Mouse (Mus musculus) forebrain, embryonic 15.5 days (tissue): ENCODE results near the gene Nod1. TPM values are rescaled to one million over a fixed set of nuclear protein-coding genes. Genes with fewer than 3 reads are reported as not detected.

Experiments
- ATAC-seq: fragments of 200-750 bp; cut with Nextera tagmentation; replicated peaks from 2 replicates; pipeline ENCODE4 v1.8.0; 2017; ENCODE audit warnings: mild to moderate bottlenecking, moderate TSS enrichment, moderate library complexity
- H3K27ac ChIP-seq: fragments of 300-500 bp; sonication (generic); replicated peaks from 2 replicates; pipeline ENCODE4 v1.5.1; 2015; ENCODE audit warnings: mild to moderate bottlenecking, inconsistent platforms
- H3K27me3 ChIP-seq: fragments of 300-500 bp; sonication (generic); 2 replicates; pipeline ENCODE4 v1.6.1; 2015; ENCODE audit warnings: inconsistent platforms
- H3K36me3 ChIP-seq: fragments of 300-500 bp; sonication (generic); 2 replicates; pipeline ENCODE4 v1.6.1; 2015; ENCODE audit warnings: mild to moderate bottlenecking, inconsistent platforms
- H3K4me1 ChIP-seq: fragments of 300-500 bp; sonication (generic); 2 replicates; pipeline ENCODE4 v1.6.1; 2015; ENCODE audit warnings: inconsistent platforms
- H3K4me2 ChIP-seq: fragments of 300-500 bp; sonication (generic); replicated peaks from 2 replicates; pipeline ENCODE4 v1.6.1; 2015; ENCODE audit warnings: mild to moderate bottlenecking, inconsistent platforms
- H3K4me3 ChIP-seq: fragments of 300-500 bp; sonication (generic); 2 replicates; pipeline ENCODE4 v1.5.1; 2015; ENCODE audit warnings: mild to moderate bottlenecking, inconsistent platforms
- H3K9ac ChIP-seq: fragments of 300-500 bp; sonication (generic); replicated peaks from 2 replicates; pipeline ENCODE4 v1.6.1; 2015; ENCODE audit warnings: mild to moderate bottlenecking, inconsistent platforms
- H3K9me3 ChIP-seq: fragments of 300-500 bp; sonication (generic); 2 replicates; pipeline ENCODE4 v1.6.1; 2016; ENCODE audit warnings: inconsistent platforms
- WGBS: fragments of 180-500 bp; shearing (Covaris S2); methylation state at CpG from one replicate; pipeline ENCODE4 v1.1.7; 2015; ENCODE audit warnings: mixed read lengths; 5-methylcytosine and 5-hydroxymethylcytosine counted together
- polyA plus RNA-seq: library from polyadenylated mRNA; unstranded; fragments of >200 nt; fragmentation: Nextera tagmentation; extraction: Ambion mirVana; gene quantifications from 2 replicates; pipeline ENCODE4 v1.2.1, GENCODE M21; 2015

The Nod1 gene
- polyA plus RNA-seq, 1 experiment from 2014 or later, result 1.9 TPM

- Histone ChIP-seq H3K4me1 (no peaks in the 10 kb centered on the region), H3K27me3 (no peaks in the 10 kb centered on the region), H3K36me3 (no peaks in the 10 kb centered on the region), H3K9me3 (no peaks in the 10 kb centered on the region), H3K4me2 (no peak overlapping the region), H3K4me3 (no peak overlapping the region), H3K27ac (no peak overlapping the region), H3K9ac (no peak overlapping the region)
- WGBS, result 94% methylated on average over 3 of the region's 3 CpGs
- no peak for ATAC-seq
These were observed 19.9 kb downstream of the Nod1 start for GRCm38 (mm10) chr6:54952542-54952941.

- Histone ChIP-seq H3K27me3 (0 out of 2 replicates have a peak, but pooled peaks cover 4% of the 10 kb centered on the region), H3K4me3 (no peak overlapping the region), H3K4me2 (no peak overlapping the region), H3K9me3 (no peaks in the 10 kb centered on the region), H3K9ac (no peak overlapping the region), H3K27ac (no peak overlapping the region), H3K36me3 (no peaks in the 10 kb centered on the region), H3K4me1 (no peaks in the 10 kb centered on the region)
- 86% methylated on average over 5 of the region's 5 CpGs for WGBS
- ATAC-seq, result no peak
These were observed 23.7 kb downstream of the Nod1 start for GRCm38 (mm10) chr6:54948682-54949081.

- H3K9ac ChIP-seq, result no peak overlapping the region
- no peaks in the 10 kb centered on the region for H3K4me1 ChIP-seq
- WGBS, result 70% methylated on average over 4 of the region's 4 CpGs
- no peak for ATAC-seq
- H3K27ac ChIP-seq, result no peak overlapping the region
- no peak overlapping the region for H3K4me3 ChIP-seq
- H3K9me3 ChIP-seq, result no peaks in the 10 kb centered on the region
- no peaks in the 10 kb centered on the region for H3K36me3 ChIP-seq
- H3K27me3 ChIP-seq, result 0 out of 2 replicates have a peak, but pooled peaks cover 4% of the 10 kb centered on the region
- no peak overlapping the region for H3K4me2 ChIP-seq
These were observed 26.0 kb downstream of the Nod1 start for GRCm38 (mm10) chr6:54946241-54946953.

- Histone ChIP-seq H3K9ac (no peak overlapping the region), H3K27ac (no peak overlapping the region), H3K4me1 (no peaks in the 10 kb centered on the region), H3K4me3 (no peak overlapping the region), H3K27me3 (0 out of 2 replicates have a peak, but pooled peaks cover 4% of the 10 kb centered on the region), H3K4me2 (no peak overlapping the region), H3K36me3 (no peaks in the 10 kb centered on the region), H3K9me3 (no peaks in the 10 kb centered on the region)
- WGBS, result 88% methylated on average over 16 of the region's 16 CpGs
- ATAC-seq, result no peak
These were observed 27.9 kb downstream of the Nod1 start for GRCm38 (mm10) chr6:54944551-54944950.

GRCm38 (mm10) chr6:54943753-54944152 lies 28.7 kb downstream of the Nod1 start:
- no peak for ATAC-seq

GRCm38 (mm10) chr6:54943292-54943691 lies 29.1 kb downstream of the Nod1 start:
- H3K4me2 ChIP-seq, result no peak overlapping the region
- no peak overlapping the region for H3K9ac ChIP-seq
- H3K4me3 ChIP-seq, result no peak overlapping the region
- no peaks in the 10 kb centered on the region for H3K36me3 ChIP-seq
- H3K4me1 ChIP-seq, result no peaks in the 10 kb centered on the region
- H3K9me3 ChIP-seq, result no peaks in the 10 kb centered on the region
- WGBS, result 78% methylated on average over 16 of the region's 16 CpGs
- 0 out of 2 replicates have a peak, but pooled peaks cover 4% of the 10 kb centered on the region for H3K27me3 ChIP-seq
- no peak for ATAC-seq
- H3K27ac ChIP-seq, result no peak overlapping the region

More at GRCm38 (mm10) chr6:54943753-54944152, 28.7 kb downstream of the Nod1 start:
- H3K9ac ChIP-seq, result no peak overlapping the region
- 0 out of 2 replicates have a peak, but pooled peaks cover 4% of the 10 kb centered on the region for H3K27me3 ChIP-seq
- no peak overlapping the region for H3K4me3 ChIP-seq
- no peak overlapping the region for H3K4me2 ChIP-seq
- 49% methylated on average over 24 of the region's 24 CpGs for WGBS
- H3K9me3 ChIP-seq, result no peaks in the 10 kb centered on the region
- no peaks in the 10 kb centered on the region for H3K36me3 ChIP-seq
- H3K27ac ChIP-seq, result no peak overlapping the region
- no peaks in the 10 kb centered on the region for H3K4me1 ChIP-seq

- H3K4me1 ChIP-seq, result no peaks in the 10 kb centered on the region
- H3K36me3 ChIP-seq, result no peaks in the 10 kb centered on the region
- ATAC-seq, result no peak
- H3K9ac ChIP-seq, result no peak overlapping the region
- no peak overlapping the region for H3K4me3 ChIP-seq
- no peaks in the 10 kb centered on the region for H3K9me3 ChIP-seq
- no peak overlapping the region for H3K4me2 ChIP-seq
- 0 out of 2 replicates have a peak, but pooled peaks cover 4% of the 10 kb centered on the region for H3K27me3 ChIP-seq
- no peak overlapping the region for H3K27ac ChIP-seq
- 90% methylated on average over 6 of the region's 6 CpGs for WGBS
These were observed 31.3 kb downstream of the Nod1 start for GRCm38 (mm10) chr6:54941149-54941548.

- Histone ChIP-seq H3K36me3 (no peaks in the 10 kb centered on the region), H3K4me2 (no peak overlapping the region), H3K27me3 (0 out of 2 replicates have a peak, but pooled peaks cover 4% of the 10 kb centered on the region), H3K27ac (no peak overlapping the region), H3K9ac (no peak overlapping the region), H3K4me3 (no peak overlapping the region), H3K9me3 (no peaks in the 10 kb centered on the region), H3K4me1 (no peaks in the 10 kb centered on the region)
- WGBS, result 64% methylated on average over 7 of the region's 7 CpGs
- ATAC-seq, result no peak
These were observed 32.3 kb downstream of the Nod1 start for GRCm38 (mm10) chr6:54940126-54940525.

- 0 out of 2 replicates have a peak, but pooled peaks cover 3% of the 10 kb centered on the region for H3K27me3 ChIP-seq
- H3K9me3 ChIP-seq, result no peaks in the 10 kb centered on the region
- H3K36me3 ChIP-seq, result no peaks in the 10 kb centered on the region
- no peak overlapping the region for H3K4me3 ChIP-seq
- H3K4me2 ChIP-seq, result no peak overlapping the region
- 70% methylated on average over 4 of the region's 4 CpGs for WGBS
- H3K27ac ChIP-seq, result no peak overlapping the region
- no peak overlapping the region for H3K9ac ChIP-seq
- no peaks in the 10 kb centered on the region for H3K4me1 ChIP-seq
- no peak for ATAC-seq
These were observed 32.8 kb downstream of the Nod1 start for GRCm38 (mm10) chr6:54939631-54940030.

- ATAC-seq, result no peak
- no peaks in the 10 kb centered on the region for H3K36me3 ChIP-seq
- H3K4me2 ChIP-seq, result no peak overlapping the region
- no peak overlapping the region for H3K27ac ChIP-seq
- H3K9ac ChIP-seq, result no peak overlapping the region
- H3K9me3 ChIP-seq, result no peaks in the 10 kb centered on the region
- no peak overlapping the region for H3K4me3 ChIP-seq
- no peaks in the 10 kb centered on the region for H3K4me1 ChIP-seq
- H3K27me3 ChIP-seq, result no peaks in the 10 kb centered on the region
- WGBS, result 73% methylated on average over 2 of the region's 2 CpGs
These were observed 35.9 kb downstream of the Nod1 start for GRCm38 (mm10) chr6:54936496-54936895.

- WGBS, result 85% methylated on average over 5 of the region's 5 CpGs
- Histone ChIP-seq H3K4me1 (no peaks in the 10 kb centered on the region), H3K9ac (no peak overlapping the region), H3K4me3 (no peak overlapping the region), H3K4me2 (no peak overlapping the region), H3K36me3 (no peaks in the 10 kb centered on the region), H3K27me3 (no peaks in the 10 kb centered on the region), H3K9me3 (no peaks in the 10 kb centered on the region), H3K27ac (no peak overlapping the region)
- ATAC-seq, result no peak
These were observed 37.5 kb downstream of the Nod1 start for GRCm38 (mm10) chr6:54934930-54935329.

- ATAC-seq, result no peak
- Histone ChIP-seq H3K4me3 (no peak overlapping the region), H3K27me3 (no peaks in the 10 kb centered on the region)
These were observed 38.1 kb downstream of the Nod1 start for GRCm38 (mm10) chr6:54934313-54934712.

GRCm38 (mm10) chr6:54933866-54934265 lies 38.5 kb downstream of the Nod1 start:
- Histone ChIP-seq H3K36me3 (no peaks in the 10 kb centered on the region), H3K27ac (no peak overlapping the region), H3K27me3 (no peaks in the 10 kb centered on the region), H3K9ac (no peak overlapping the region), H3K9me3 (no peaks in the 10 kb centered on the region), H3K4me3 (no peak overlapping the region), H3K4me1 (no peaks in the 10 kb centered on the region), H3K4me2 (no peak overlapping the region)
- WGBS, result 81% methylated on average over 3 of the region's 3 CpGs
- no peak for ATAC-seq

More at GRCm38 (mm10) chr6:54934313-54934712, 38.1 kb downstream of the Nod1 start:
- Histone ChIP-seq H3K36me3 (no peaks in the 10 kb centered on the region), H3K4me2 (no peak overlapping the region), H3K27ac (no peak overlapping the region), H3K9ac (no peak overlapping the region), H3K9me3 (no peaks in the 10 kb centered on the region), H3K4me1 (no peaks in the 10 kb centered on the region)
- WGBS, result 89% methylated on average over 8 of the region's 8 CpGs
